Mouse (Mus musculus): ENCODE data around the gene S100a3. TPM values are rescaled to one million over a fixed set of nuclear protein-coding genes. Genes with fewer than 3 reads are reported as not detected.

S100a3 gene
- polyA plus RNA-seq, 1 experiment from 2014 or later, result 0.31 TPM

- WGBS, result 92% methylated on average over 5 of the region's 5 CpGs
- Histone ChIP-seq H3K9me3 (no peaks in the 10 kb centered on the region), H3K27me3 (ENCODE audit: insufficient read depth, poor library complexity, severe bottlenecking) (no peaks in the 10 kb centered on the region), H3K4me3 (no peak overlapping the region), H3K4me1 (peaks cover 10% of the 10 kb centered on the region), H3K36me3 (no peaks in the 10 kb centered on the region), H3K27ac (no peak overlapping the region)
- no peak for DNase-seq (ENCODE audit: low spot score)
Observed at GRCm38 (mm10) chr3:90581141-90581540, 20.8 kb downstream of the S100a3 start.

GRCm38 (mm10) chr3:90582156-90582555 is 21.8 kb downstream of the S100a3 start:
- Histone ChIP-seq H3K4me3 (no peak overlapping the region), H3K27me3 (ENCODE audit: insufficient read depth, poor library complexity, severe bottlenecking) (no peaks in the 10 kb centered on the region), H3K4me1 (peaks cover 15% of the 10 kb centered on the region), H3K36me3 (no peaks in the 10 kb centered on the region), H3K27ac (no peak overlapping the region), H3K9me3 (no peaks in the 10 kb centered on the region)
- 98% methylated on average over 1 of the region's 1 CpGs for WGBS
- DNase-seq (ENCODE audit: low spot score), result no peak

GRCm38 (mm10) chr3:90582556-90582955 is 22.2 kb downstream of the S100a3 start:
- no peak for DNase-seq (ENCODE audit: low spot score)
- 80% methylated on average over 4 of the region's 4 CpGs for WGBS
- H3K9me3 ChIP-seq, result no peaks in the 10 kb centered on the region
- no peak overlapping the region for H3K4me3 ChIP-seq
- peaks cover 17% of the 10 kb centered on the region for H3K4me1 ChIP-seq
- H3K27ac ChIP-seq, result no peak overlapping the region
- H3K36me3 ChIP-seq, result no peaks in the 10 kb centered on the region
- no peaks in the 10 kb centered on the region for H3K27me3 ChIP-seq (ENCODE audit: insufficient read depth, poor library complexity, severe bottlenecking)

GRCm38 (mm10) chr3:90583893-90584292 is 23.5 kb downstream of the S100a3 start:
- 40% methylated on average over 3 of the region's 3 CpGs for WGBS
- H3K9me3 ChIP-seq, result no peaks in the 10 kb centered on the region

GRCm38 (mm10) chr3:90585595-90585994 is 25.2 kb downstream of the S100a3 start:
- Histone ChIP-seq H3K36me3 (no peaks in the 10 kb centered on the region), H3K4me1 (peaks cover 17% of the 10 kb centered on the region; the same call in 1 of the 2 replicates), H3K27me3 (ENCODE audit: insufficient read depth, poor library complexity, severe bottlenecking) (no peaks in the 10 kb centered on the region), H3K9me3 (no peaks in the 10 kb centered on the region), H3K4me3 (no peak overlapping the region), H3K27ac (no peak overlapping the region)
- 28% methylated on average over 5 of the region's 5 CpGs for WGBS
- DNase-seq (ENCODE audit: low spot score), result peak; percentile 88

More at GRCm38 (mm10) chr3:90583893-90584292, 23.5 kb downstream of the S100a3 start:
- Histone ChIP-seq H3K27me3 (ENCODE audit: insufficient read depth, poor library complexity, severe bottlenecking) (no peaks in the 10 kb centered on the region), H3K36me3 (no peaks in the 10 kb centered on the region), H3K4me3 (no peak overlapping the region), H3K4me1 (peaks cover 17% of the 10 kb centered on the region), H3K27ac (no peak overlapping the region)
- DNase-seq (ENCODE audit: low spot score), result no peak

GRCm38 (mm10) chr3:90586016-90586643 is 25.8 kb downstream of the S100a3 start:
- Histone ChIP-seq H3K27ac (0 out of 2 replicates have a peak overlapping the region, but pooled peaks have one; percentile 6), H3K4me3 (no peak overlapping the region), H3K27me3 (ENCODE audit: insufficient read depth, poor library complexity, severe bottlenecking) (no peaks in the 10 kb centered on the region), H3K9me3 (no peaks in the 10 kb centered on the region), H3K4me1 (peaks cover 17% of the 10 kb centered on the region; the same call in 1 of the 2 replicates), H3K36me3 (no peaks in the 10 kb centered on the region)
- 84% methylated on average over 15 of the region's 15 CpGs for WGBS
- no peak for DNase-seq (ENCODE audit: low spot score)

GRCm38 (mm10) chr3:90586906-90587305 is 26.5 kb downstream of the S100a3 start:
- Histone ChIP-seq H3K4me3 (no peak overlapping the region), H3K27ac (peak overlapping the region; percentile 62), H3K4me1 (peaks cover 17% of the 10 kb centered on the region; the same call in 1 of the 2 replicates), H3K36me3 (no peaks in the 10 kb centered on the region), H3K27me3 (ENCODE audit: insufficient read depth, poor library complexity, severe bottlenecking) (no peaks in the 10 kb centered on the region), H3K9me3 (no peaks in the 10 kb centered on the region)
- 46% methylated on average over 10 of the region's 10 CpGs for whole genome bisulfite sequencing
- DNase-seq (ENCODE audit: low spot score), result no peak

GRCm38 (mm10) chr3:90587361-90588101 is 27.2 kb downstream of the S100a3 start:
- no peaks in the 10 kb centered on the region for H3K27me3 ChIP-seq (ENCODE audit: insufficient read depth, poor library complexity, severe bottlenecking)
- DNase-seq (ENCODE audit: low spot score), result no peak
- 82% methylated on average over 14 of the region's 14 CpGs for WGBS
- H3K36me3 ChIP-seq, result no peaks in the 10 kb centered on the region
- H3K4me1 ChIP-seq, result peaks cover 17% of the 10 kb centered on the region; the same call in 1 of the 2 replicates
- H3K27ac ChIP-seq, result peak overlapping the region; percentile 62
- H3K9me3 ChIP-seq, result no peaks in the 10 kb centered on the region
- H3K4me3 ChIP-seq, result no peak overlapping the region

- DNase-seq (ENCODE audit: low spot score), result no peak
- Histone ChIP-seq H3K27ac (peak overlapping the region; percentile 64; the same call in 1 of the 2 replicates), H3K9me3 (no peaks in the 10 kb centered on the region; the same call in 1 of the 2 replicates), H3K4me1 (peaks cover 7% of the 10 kb centered on the region; the same call in 1 of the 2 replicates), H3K27me3 (ENCODE audit: insufficient read depth, poor library complexity, severe bottlenecking) (no peaks in the 10 kb centered on the region), H3K4me3 (no peak overlapping the region), H3K36me3 (no peaks in the 10 kb centered on the region)
- WGBS, result 72% methylated on average over 6 of the region's 6 CpGs
Observed at GRCm38 (mm10) chr3:90589390-90589789, 29.0 kb downstream of the S100a3 start.

- Histone ChIP-seq H3K27me3 (ENCODE audit: insufficient read depth, poor library complexity, severe bottlenecking) (no peaks in the 10 kb centered on the region), H3K36me3 (no peaks in the 10 kb centered on the region), H3K4me1 (peaks cover 7% of the 10 kb centered on the region; the same call in 1 of the 2 replicates), H3K27ac (peak within 1 kb of the TSS; percentile 64; the same call in 1 of the 2 replicates), H3K4me3 (no peak within 1 kb of the TSS), H3K9me3 (no peaks in the 10 kb centered on the region; the same call in 1 of the 2 replicates)
- 75% methylated on average over 8 of the region's 8 CpGs for WGBS
- no peak for DNase-seq (ENCODE audit: low spot score)
Observed at GRCm38 (mm10) chr3:90589947-90590346, 29.6 kb downstream of the S100a3 start, which contains the start of gene S100a2. Gene S100a2, plus strand, starts transcription at chr3:90590247.

GRCm38 (mm10) chr3:90594466-90594865 is 34.1 kb downstream of the S100a3 start:
- DNase-seq (ENCODE audit: low spot score), result peak; percentile 62
- Histone ChIP-seq H3K36me3 (no peaks in the 10 kb centered on the region), H3K9me3 (no peaks in the 10 kb centered on the region; the same call in 1 of the 2 replicates), H3K4me3 (no peak overlapping the region), H3K27me3 (ENCODE audit: insufficient read depth, poor library complexity, severe bottlenecking) (no peaks in the 10 kb centered on the region), H3K4me1 (no peaks in the 10 kb centered on the region), H3K27ac (no peak overlapping the region)
- 67% methylated on average over 1 of the region's 1 CpGs for WGBS

- no peak for DNase-seq (ENCODE audit: low spot score)
- Histone ChIP-seq H3K9me3 (no peaks in the 10 kb centered on the region; the same call in 1 of the 2 replicates), H3K4me3 (no peak overlapping the region), H3K27me3 (ENCODE audit: insufficient read depth, poor library complexity, severe bottlenecking) (no peaks in the 10 kb centered on the region), H3K27ac (no peak overlapping the region), H3K36me3 (no peaks in the 10 kb centered on the region), H3K4me1 (no peaks in the 10 kb centered on the region)
- WGBS, result 55% methylated on average over 5 of the region's 5 CpGs
Observed at GRCm38 (mm10) chr3:90595556-90595955, 35.2 kb downstream of the S100a3 start.

- Histone ChIP-seq H3K36me3 (no peaks in the 10 kb centered on the region), H3K27ac (no peak overlapping the region), H3K4me1 (no peaks in the 10 kb centered on the region), H3K27me3 (ENCODE audit: insufficient read depth, poor library complexity, severe bottlenecking) (no peaks in the 10 kb centered on the region), H3K4me3 (no peak overlapping the region), H3K9me3 (no peaks in the 10 kb centered on the region; the same call in 1 of the 2 replicates)
- 84% methylated on average over 6 of the region's 6 CpGs for WGBS
- DNase-seq (ENCODE audit: low spot score), result peak; percentile 66
Observed at GRCm38 (mm10) chr3:90596810-90597209, 36.4 kb downstream of the S100a3 start.
